Mouse (Mus musculus): Measurements from ENCODE around the gene Sipa1l1. TPM values are rescaled to one million over a fixed set of nuclear protein-coding genes. Genes with fewer than 3 reads are reported as not detected.
A peak's percentile ranks its signal among the peaks of the same experiment; 100 is the strongest.

The Sipa1l1 gene
- polyA plus RNA-seq, 1 experiment: 152 TPM

GRCm38 (mm10) chr12:82254076-82254475 is 85.0 kb downstream of the Sipa1l1 start:
- TF ChIP-seq POLR2A (IDR thresholded peaks at IDR 0.05; ENCODE audit: extremely low read depth, insufficient read depth, low read length) (0 out of 2 replicates have a peak, but pooled peaks have one; percentile 15), CTCF (IDR thresholded peaks at IDR 0.05; ENCODE audit: extremely low read depth, insufficient read depth, low read length) (no peak)
- Histone ChIP-seq H3K4me3 (ENCODE audit: insufficient read depth, low read length) (no peak overlapping the region), H3K4me1 (ENCODE audit: control insufficient read depth, insufficient read depth, low read length) (peaks cover 11% of the 10 kb centered on the region), H3K27ac (ENCODE audit: insufficient read depth, low read length) (no peak overlapping the region)

- TF ChIP-seq POLR2A (IDR thresholded peaks at IDR 0.05; ENCODE audit: extremely low read depth, insufficient read depth, low read length) (no peak), CTCF (IDR thresholded peaks at IDR 0.05; ENCODE audit: extremely low read depth, insufficient read depth, low read length) (no peak)
- H3K4me1 ChIP-seq (ENCODE audit: control insufficient read depth, insufficient read depth, low read length): peaks cover 13% of the 10 kb centered on the region
- H3K4me3 ChIP-seq (ENCODE audit: insufficient read depth, low read length): no peak overlapping the region
- no peak overlapping the region for H3K27ac ChIP-seq (ENCODE audit: insufficient read depth, low read length)
These were observed 86.9 kb downstream of the Sipa1l1 start for GRCm38 (mm10) chr12:82256012-82256411.

- Histone ChIP-seq H3K4me1 (ENCODE audit: control insufficient read depth, insufficient read depth, low read length) (peaks cover 13% of the 10 kb centered on the region), H3K27ac (ENCODE audit: insufficient read depth, low read length) (no peak overlapping the region), H3K4me3 (ENCODE audit: insufficient read depth, low read length) (no peak overlapping the region)
- TF ChIP-seq CTCF (IDR thresholded peaks at IDR 0.05; ENCODE audit: extremely low read depth, insufficient read depth, low read length) (no peak), POLR2A (IDR thresholded peaks at IDR 0.05; ENCODE audit: extremely low read depth, insufficient read depth, low read length) (no peak)
These were observed 87.9 kb downstream of the Sipa1l1 start for GRCm38 (mm10) chr12:82256921-82257500.

- Histone ChIP-seq H3K27ac (ENCODE audit: insufficient read depth, low read length) (no peak overlapping the region), H3K4me1 (ENCODE audit: control insufficient read depth, insufficient read depth, low read length) (peaks cover 13% of the 10 kb centered on the region), H3K4me3 (ENCODE audit: insufficient read depth, low read length) (no peak overlapping the region)
- TF ChIP-seq CTCF (IDR thresholded peaks at IDR 0.05; ENCODE audit: extremely low read depth, insufficient read depth, low read length): no peak
- TF ChIP-seq POLR2A (IDR thresholded peaks at IDR 0.05; ENCODE audit: extremely low read depth, insufficient read depth, low read length): no peak
These were observed 89.1 kb downstream of the Sipa1l1 start for GRCm38 (mm10) chr12:82257994-82258785.

- Histone ChIP-seq H3K27ac (ENCODE audit: insufficient read depth, low read length) (no peak overlapping the region), H3K4me1 (ENCODE audit: control insufficient read depth, insufficient read depth, low read length) (peaks cover 14% of the 10 kb centered on the region), H3K4me3 (ENCODE audit: insufficient read depth, low read length) (no peak overlapping the region)
- no peak for TF ChIP-seq CTCF (IDR thresholded peaks at IDR 0.05; ENCODE audit: extremely low read depth, insufficient read depth, low read length)
These were observed 94.3 kb downstream of the Sipa1l1 start for GRCm38 (mm10) chr12:82263443-82263842.

- peaks cover 13% of the 10 kb centered on the region for H3K4me1 ChIP-seq (ENCODE audit: control insufficient read depth, insufficient read depth, low read length)
- TF ChIP-seq CTCF (IDR thresholded peaks at IDR 0.05; ENCODE audit: extremely low read depth, insufficient read depth, low read length) (no peak), POLR2A (IDR thresholded peaks at IDR 0.05; ENCODE audit: extremely low read depth, insufficient read depth, low read length) (no peak)
- no peak overlapping the region for H3K4me3 ChIP-seq (ENCODE audit: insufficient read depth, low read length)
- H3K27ac ChIP-seq (ENCODE audit: insufficient read depth, low read length): no peak overlapping the region
These were observed 95.1 kb downstream of the Sipa1l1 start for GRCm38 (mm10) chr12:82264083-82264851.

- H3K4me1 ChIP-seq (ENCODE audit: control insufficient read depth, insufficient read depth, low read length): peaks cover 11% of the 10 kb centered on the region
- TF ChIP-seq POLR2A (IDR thresholded peaks at IDR 0.05; ENCODE audit: extremely low read depth, insufficient read depth, low read length) (no peak), CTCF (IDR thresholded peaks at IDR 0.05; ENCODE audit: extremely low read depth, insufficient read depth, low read length) (no peak)
- no peak overlapping the region for H3K4me3 ChIP-seq (ENCODE audit: insufficient read depth, low read length)
- no peak overlapping the region for H3K27ac ChIP-seq (ENCODE audit: insufficient read depth, low read length)
These were observed 96.5 kb downstream of the Sipa1l1 start for GRCm38 (mm10) chr12:82265335-82266274.

GRCm38 (mm10) chr12:82271447-82271846 is 102.3 kb downstream of the Sipa1l1 start:
- Histone ChIP-seq H3K27ac (ENCODE audit: insufficient read depth, low read length) (no peak overlapping the region), H3K4me3 (ENCODE audit: insufficient read depth, low read length) (no peak overlapping the region), H3K4me1 (ENCODE audit: control insufficient read depth, insufficient read depth, low read length) (peaks cover 7% of the 10 kb centered on the region)
- TF ChIP-seq POLR2A (IDR thresholded peaks at IDR 0.05; ENCODE audit: extremely low read depth, insufficient read depth, low read length) (no peak), CTCF (IDR thresholded peaks at IDR 0.05; ENCODE audit: extremely low read depth, insufficient read depth, low read length) (no peak)

GRCm38 (mm10) chr12:82273503-82273902 is 104.4 kb downstream of the Sipa1l1 start:
- Histone ChIP-seq H3K27ac (ENCODE audit: insufficient read depth, low read length) (no peak overlapping the region), H3K4me1 (ENCODE audit: control insufficient read depth, insufficient read depth, low read length) (peaks cover 4% of the 10 kb centered on the region; the same call in 1 of the 2 replicates), H3K4me3 (ENCODE audit: insufficient read depth, low read length) (no peak overlapping the region)
- no peak for TF ChIP-seq CTCF (IDR thresholded peaks at IDR 0.05; ENCODE audit: extremely low read depth, insufficient read depth, low read length)
- TF ChIP-seq POLR2A (IDR thresholded peaks at IDR 0.05; ENCODE audit: extremely low read depth, insufficient read depth, low read length): no peak

Data from cortical plate, adult 2 months (tissue).